Mouse (Mus musculus) hindlimb bud, embryonic 11.5 days (tissue): ENCODE results near the gene Brsk1.

Source experiments
- DNase-seq: peaks from one replicate; pipeline ENCODE4 v3.0.0-alpha.2; 2012; ENCODE audit warnings: low read depth, low spot score; ENCODE audit errors: extremely low spot score

The Brsk1 gene

DNA sequence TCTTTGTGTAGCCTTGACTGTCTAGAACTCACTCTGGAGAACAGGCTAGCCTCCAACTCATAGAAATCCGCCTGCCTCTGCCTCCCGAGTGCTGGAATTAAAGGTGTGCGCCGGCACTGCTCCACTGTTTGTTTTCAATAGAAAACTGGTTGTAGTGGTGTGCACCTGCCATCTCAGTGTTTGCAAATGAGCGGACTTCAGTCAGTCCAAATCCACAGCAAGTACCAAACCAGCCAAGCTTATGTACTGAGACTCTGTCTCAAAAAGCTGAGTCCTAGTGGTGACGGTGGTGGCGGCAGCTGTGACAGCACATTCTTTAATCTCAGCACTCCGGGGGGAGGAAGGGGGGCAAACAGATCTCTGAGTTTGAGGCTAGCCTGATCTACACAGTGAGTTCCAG, 21.9 kb upstream of the Brsk1 start:
- no peak for DNase-seq

DNA sequence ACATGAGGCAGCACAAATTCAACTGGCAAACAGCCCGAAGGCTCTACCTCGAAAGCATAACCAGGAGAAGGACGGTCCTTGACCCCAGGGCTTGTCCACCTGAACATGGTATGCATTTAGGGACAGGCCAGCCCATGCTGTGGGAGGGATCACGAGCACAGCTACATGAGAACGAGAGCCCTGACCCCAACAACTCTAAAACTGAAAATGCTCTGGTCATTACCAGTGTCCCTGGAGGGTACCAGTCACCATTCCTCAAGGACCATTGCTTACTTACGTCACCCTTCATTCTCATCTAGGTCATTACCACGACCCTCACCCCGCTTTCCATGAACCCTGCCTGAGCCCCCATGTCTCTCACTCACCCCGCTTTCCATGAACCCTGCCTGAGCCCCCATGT, 21.2 kb upstream of the Brsk1 start:
- DNase-seq = no peak

DNA sequence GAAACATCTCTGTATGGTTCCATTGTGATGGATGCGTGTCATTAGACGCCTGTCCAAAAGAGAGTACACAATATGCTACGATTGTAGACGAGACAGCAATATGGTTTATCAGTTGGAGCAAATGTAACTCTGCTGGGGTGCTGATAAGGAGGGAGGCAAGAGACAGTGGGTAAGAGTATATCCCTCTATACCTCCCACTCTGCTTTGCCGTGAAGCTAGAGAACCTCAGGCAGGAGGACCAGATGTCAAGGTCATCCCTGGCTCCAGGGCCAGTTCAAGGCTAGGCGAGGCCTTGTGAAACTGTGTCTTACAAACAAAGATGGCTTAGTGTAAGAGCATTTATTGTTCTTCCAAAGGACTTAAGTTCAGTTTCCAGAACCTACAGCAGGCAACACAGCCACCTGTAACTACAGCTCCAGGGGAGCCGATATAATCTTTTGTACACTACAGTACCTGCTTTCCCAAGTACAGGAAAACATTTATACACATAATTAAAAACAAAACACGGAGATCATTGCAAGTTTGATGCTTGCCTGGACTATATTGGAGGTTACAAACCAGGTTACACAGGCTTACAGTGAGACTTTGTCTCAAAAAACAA, 19.6 kb upstream of the Brsk1 start:
- no peak for DNase-seq

DNA sequence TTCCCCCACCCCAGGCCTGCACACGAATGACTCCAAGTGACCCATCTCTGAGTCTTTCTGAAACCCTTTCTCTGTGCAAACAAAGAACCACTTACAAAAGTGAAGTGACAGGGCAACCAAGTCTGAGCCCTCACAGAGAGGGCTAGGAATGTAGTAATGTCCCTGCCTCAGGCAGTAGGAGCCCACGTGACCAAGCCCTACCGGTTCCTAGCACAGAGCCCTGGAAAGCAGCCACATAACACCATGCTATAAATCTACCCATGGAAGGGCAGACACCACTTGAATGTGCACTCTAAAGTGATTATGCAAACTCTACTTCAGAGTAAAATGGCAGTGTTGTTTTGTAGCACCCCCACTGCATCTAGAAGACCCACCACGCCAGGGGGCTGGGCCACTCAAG, 18.4 kb upstream of the Brsk1 start:
- DNase-seq = no peak

DNA sequence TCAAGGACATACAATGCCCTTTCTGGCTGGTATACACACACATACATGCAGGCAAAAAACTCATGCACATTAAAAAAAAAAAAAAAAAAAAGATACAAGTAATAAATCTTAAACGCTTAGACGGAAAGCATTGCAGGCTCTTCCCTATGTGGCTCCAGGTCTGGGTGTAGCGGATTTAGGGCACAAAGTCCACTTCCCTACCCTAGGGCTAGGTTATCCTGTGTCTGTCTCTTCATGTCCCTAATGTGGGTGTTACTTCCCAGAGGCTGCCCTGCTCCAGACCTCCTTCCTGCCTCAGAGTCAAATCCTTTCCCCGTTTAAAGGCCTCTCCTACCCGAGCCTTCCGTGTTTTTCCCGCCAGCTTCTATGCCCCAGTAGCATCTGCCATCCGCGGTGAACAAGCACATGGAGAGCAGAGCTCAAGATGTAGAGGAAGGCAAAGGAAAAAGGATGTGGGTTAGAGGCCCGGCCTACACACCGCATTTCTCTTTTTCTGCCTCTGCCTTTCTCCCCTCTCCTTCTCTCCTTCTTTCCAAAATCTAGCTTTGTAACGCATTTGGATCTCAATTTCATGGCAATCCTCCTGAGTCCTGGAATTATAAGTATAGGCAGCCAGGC, 16.2 kb upstream of the Brsk1 start:
- DNase-seq = no peak

DNA sequence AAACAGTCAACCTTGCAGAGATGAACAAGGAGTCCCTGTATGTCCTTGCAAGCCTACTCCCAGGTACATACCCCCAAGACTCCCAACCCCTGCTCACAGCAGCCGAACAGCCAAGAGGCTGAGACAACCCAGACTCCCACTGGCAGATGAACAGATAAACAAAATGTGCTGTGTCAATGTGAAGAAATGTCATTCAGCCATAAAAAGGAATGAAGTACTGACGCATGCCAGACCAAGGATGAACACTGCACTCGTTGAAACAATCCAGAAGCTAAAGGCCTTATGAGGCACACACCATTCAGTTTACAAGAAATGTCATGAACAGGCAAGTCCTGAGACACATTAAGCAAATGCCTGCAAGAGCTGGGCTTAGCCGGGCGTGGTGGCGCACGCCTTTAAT, 15.2 kb upstream of the Brsk1 start:
- DNase-seq = no peak

DNA sequence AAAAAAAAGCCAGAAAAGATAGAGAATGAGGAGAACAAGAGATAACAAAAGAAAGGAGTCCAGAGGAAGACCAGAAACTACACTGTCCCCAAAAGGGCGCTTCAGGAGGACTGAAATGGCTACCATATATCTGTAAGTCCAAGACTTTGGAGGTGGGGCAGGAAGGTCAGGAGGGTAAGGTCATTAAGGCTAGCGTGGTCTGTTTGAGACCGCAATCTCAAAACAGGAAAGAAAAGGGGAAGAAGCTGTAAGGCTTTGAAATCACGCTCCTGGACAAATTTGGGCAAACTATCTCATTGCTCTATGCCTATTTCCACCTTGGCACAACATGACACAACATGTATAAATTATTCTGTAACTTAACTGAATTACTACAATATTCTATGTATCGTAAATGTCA, 7.1 kb upstream of the Brsk1 start:
- DNase-seq = no peak

DNA sequence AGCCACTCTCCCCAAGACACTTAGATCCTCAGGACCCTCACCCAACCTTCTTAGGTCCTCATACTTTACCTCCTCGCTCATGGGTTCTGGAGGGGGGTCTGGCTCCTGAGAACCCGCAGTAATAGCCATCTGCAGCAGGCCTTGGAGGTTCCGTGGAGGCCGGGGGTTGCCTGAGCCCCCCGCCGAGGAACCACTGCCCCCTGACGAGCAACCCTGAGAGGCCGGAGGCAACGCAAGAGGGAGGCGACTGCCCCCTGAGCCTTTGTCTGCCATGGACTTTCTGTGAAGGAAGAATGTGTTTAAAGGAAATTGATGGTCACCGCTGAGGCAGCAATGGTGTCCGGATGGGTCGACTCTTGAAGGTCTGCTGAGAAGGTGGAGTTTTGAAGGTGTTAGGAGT, 6.2 kb upstream of the Brsk1 start:
- no peak for DNase-seq

DNA sequence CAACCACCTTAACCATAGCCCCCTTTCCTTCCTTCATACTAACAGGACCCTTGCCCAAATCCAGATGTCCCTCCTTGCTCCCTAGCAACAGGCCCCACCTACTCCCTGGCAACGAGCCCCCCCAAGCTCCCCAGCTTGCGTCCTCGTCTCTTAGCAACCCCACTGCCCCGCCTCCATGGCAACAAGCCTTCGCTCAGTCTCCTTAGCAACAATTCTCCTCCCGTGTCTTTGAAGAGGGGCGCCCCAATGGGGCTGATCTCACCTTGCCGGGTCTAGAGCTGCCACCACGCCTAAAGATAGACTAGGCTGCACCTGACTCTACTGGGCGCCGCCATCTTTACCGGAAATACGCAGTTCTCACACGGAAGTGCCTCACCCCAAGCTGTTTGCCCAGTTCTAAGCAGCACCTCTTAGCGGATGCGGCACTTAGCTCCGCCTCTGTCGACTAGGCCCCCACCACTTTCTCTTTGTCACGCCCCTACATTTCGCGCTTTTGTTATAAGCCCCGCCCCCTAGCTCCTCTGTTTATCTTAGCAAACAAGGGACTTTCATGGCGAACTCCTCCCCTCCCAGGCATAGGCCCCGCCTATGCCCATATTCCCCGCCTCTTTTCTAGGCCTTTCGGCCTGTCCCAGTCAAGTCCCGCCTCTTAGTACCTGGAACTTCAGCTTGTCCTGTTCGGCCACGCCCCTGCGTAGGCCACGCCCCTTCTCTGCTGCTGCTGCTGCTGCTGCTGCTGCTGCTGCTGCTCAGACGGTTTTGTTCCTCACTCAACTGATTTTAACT, 5.6 kb upstream of the Brsk1 start, which contains the start of gene Hspbp1:
TSS of gene Hspbp1 (minus strand) at position 437 of the 786 bp plus-strand sequence.
- peak; percentile 95 for DNase-seq

DNA sequence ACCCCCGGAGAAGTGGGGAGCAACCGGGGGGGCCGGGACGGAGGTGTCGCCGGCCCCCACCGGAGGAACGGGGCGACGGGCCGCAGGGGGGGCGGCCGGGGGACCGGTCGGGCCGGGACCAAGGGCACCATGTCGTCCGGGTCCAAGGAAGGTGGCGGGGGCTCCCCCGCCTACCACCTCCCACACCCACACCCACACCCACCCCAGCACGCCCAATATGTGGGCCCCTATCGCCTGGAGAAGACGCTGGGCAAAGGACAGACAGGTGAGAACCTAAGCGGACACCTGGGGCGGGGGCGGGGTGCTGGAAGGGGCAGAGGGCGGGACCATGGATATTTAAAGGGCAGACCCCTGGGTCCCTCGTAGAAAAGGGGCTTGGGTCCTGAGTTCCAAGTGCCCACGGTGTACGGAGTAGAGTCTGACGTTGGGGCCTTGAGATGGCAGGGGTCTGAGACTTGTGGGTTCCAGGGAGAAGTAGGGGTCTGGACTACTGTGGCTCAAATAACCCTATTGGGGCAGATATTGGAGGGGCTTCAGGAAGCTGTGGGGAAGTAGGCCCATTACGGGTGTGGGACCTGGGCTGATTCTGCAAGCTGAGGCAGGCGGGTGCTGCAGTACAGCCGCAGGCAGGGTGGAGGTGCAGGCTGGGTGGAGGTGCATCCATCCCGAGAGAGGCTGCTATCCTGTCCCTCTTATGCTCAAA, 698 bp downstream of the Brsk1 start:
- DNase-seq = no peak

DNA sequence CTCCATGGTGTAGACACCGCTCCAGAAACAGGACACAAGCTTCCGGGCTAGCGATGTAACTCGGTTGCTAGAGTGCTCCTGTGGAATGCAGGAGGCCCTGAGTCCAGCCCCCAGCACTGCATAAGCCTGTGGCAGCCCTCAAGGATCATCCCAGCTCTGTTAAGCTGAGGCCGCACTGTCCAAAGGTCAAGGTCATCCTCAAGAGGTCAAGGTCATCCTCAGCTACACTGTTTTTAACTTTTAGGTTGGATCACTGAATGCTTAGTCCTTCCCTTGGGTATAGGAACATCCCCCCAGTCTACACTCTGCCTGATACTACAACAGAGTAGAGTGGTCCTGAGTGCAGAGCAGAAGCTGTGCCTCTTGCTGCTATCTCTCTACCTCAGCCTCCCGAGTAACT, 2.6 kb downstream of the Brsk1 start:
- DNase-seq = no peak

DNA sequence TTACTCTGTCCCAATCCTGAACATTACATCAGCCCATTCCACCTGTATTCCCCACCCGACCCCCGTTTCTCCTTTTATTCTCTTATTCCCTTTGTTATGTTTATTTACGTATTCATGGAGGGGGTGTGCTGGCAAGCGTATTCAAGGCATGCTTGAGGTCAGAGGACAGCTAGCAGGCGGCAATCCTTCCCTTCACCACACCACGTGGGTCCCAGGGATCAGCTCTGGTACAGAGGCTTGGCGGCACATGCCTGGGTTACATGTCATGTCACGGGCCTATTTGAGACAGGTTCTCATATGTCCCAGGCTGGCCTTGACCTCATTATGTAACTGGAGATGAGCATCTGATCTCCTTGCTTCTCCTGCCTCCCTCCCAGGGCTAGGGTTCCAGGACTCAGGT, 11.9 kb downstream of the Brsk1 start:
- no peak for DNase-seq

DNA sequence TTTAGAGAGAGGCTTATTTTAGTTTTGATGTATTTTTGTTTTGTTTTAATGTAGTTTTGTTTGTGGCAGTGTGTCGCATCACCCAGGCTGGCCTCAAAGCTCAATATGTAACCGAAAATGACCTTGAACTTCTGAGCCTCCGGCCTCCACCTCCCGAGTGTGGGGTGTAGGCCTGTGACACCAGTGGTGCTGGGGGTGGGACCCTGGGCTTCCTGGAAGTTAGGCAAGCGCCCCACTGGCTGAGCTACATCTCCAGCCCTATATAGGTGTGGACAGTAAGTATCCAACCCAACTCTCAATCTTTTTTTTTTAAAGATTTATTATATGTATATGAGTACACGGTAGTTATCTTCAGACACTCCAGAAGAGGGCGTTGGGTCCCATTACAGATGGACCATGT, 12.8 kb downstream of the Brsk1 start:
- no peak for DNase-seq

DNA sequence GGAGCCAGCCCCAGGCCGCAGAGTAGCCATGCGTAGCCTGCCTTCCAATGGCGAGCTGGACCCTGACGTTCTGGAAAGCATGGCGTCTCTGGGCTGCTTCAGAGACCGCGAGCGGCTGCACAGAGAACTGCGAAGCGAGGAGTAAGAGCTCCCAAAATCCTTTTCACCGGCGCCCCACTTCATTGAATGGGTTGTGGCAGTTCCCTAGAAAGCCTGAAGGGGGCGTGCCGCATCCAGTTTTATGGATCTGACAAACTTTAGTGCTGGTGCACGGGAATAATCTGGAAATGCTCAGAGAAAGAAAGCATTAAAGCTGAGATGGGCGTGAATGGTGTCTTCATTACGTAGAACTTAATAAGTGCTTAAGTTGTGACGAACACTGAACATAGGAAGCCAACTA, 14.7 kb downstream of the Brsk1 start:
- DNase-seq = no peak

DNA sequence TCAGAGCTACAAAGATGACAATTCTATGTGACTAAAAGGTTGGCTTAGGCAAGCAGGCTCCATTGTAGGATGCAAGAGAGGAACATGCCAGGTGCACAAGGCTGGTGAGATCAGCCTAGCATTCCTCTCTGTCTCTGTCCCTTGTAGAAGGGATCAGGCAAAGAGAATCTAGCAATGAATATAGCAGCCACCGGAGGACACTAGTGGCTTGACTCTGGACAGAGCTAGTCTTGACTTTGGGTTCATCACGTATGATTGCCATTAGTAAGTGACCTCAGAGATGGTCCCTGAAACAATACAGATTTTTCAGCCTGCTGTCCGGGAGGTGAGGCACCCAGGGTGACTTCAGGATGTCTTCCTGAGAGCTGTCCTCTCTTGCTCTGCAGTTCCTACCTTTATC, 22.2 kb downstream of the Brsk1 start:
- no peak for DNase-seq

DNA sequence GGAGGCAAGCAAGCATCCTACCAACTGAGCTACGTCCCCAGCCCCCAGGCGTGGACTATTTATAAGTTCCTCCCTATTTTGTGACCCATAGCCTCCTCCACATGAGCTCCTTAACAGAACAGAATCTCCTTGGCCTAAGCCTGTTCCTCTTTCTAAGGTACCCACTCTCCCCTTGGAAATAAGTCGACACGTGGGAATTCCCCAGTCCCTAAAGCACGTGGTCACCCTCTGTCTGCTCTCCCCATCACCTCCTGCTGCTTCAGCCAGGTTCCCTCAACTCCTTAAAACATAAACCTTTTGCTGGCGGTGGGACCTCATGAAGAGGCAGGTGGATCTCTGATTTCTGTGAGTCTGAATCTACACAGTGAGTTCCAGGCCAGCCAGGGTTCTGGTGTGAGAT, 26.6 kb downstream of the Brsk1 start:
- no peak for DNase-seq

DNA sequence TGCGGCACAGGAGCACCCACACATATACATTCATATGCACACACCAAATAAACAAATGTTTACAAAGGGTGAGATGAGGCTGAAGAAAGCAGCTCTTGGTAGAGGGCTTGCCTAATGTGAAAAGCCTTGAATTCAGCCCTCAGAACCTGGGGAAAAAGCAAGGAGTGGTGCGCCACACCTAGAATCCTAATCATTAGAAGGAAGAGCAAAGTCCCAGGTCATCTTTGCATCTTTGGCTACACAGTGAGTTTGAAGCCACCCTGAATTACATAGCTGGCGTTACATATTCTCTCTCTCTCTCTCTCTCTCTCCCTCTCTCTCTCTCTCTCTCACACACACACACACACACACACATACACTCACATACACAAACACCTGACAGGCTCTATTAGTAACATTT, 28.9 kb downstream of the Brsk1 start:
- no peak for DNase-seq

DNA sequence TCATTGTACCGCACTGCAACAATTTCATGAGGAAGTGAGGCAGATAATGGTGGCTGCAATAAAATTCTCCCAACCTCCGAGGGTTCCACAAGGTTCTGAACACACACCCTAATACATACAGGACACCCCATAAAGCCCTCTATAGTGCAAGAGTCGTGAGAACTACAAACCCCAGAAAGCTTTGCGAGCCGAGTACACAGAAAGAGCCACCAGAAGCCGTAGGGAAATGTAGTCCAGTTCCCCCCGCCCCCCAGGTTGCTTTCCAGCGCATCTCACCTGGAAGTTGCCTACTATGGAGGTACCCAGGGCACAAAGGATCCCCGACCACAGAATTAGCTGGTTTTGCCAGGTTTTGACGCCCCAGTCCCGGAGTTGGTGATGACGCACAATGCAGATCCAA, 33.1 kb downstream of the Brsk1 start:
- DNase-seq = no peak

DNA sequence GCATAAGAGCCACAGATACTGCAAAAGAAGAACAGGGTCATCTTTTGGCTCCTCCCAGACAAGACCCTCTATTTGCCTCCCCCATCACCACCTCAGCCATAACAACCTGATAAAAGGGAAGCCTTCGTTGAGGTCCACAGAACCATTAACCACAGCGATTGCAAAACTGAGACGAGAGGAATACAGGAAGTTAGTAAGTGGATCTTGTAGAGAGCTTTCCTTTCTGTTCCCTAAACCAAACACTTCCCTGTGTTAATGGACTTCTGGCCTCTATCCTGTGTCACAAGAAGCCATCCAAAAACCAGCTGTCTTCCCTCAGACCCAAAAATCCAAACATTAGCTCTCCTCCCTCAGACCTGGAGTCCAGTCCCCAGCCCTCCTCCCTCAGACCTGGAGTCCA, 34.0 kb downstream of the Brsk1 start:
- no peak for DNase-seq

DNA sequence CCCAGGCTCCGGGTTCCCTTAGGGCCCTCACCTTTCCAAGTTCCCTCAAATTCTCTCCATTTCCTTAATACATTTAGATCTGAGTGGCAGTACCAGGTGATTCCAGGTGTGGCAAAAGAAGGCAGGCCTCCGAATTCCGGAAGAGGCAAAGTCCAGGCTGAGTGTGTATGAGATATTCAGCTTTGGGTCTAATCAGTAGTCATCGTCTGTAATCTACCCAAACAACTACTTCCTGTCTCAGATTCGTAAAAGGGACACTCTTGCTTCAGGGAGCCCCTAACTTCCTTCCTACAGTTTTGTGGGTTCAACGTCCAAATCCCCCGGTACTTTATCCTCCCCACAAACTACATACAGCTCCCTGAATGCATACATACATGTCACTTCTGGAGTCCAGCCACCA, 34.8 kb downstream of the Brsk1 start, which contains the start of gene Tmem150b:
TSS of gene Tmem150b (minus strand) at position 81 of the 400 bp plus-strand sequence.
- DNase-seq = no peak

DNA sequence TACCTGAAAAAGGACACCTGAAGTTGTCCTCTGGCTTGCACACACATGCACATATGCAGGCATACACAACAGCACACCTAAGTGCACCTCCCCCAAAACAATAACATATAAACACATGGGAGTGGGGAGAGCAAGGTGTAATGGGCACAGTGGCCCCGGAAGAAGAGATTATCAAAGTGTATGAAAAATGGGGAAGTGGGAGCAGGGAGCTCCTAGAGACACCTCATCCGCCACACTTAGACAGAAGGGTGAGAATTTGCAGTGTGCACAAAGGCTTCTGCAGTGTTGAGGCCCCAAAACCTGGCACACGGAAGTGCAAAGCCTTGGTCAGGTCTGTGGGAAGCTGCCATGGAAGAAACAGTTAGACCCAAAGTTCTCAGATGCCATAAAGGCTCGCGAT, 40.7 kb downstream of the Brsk1 start:
- DNase-seq = no peak

DNA sequence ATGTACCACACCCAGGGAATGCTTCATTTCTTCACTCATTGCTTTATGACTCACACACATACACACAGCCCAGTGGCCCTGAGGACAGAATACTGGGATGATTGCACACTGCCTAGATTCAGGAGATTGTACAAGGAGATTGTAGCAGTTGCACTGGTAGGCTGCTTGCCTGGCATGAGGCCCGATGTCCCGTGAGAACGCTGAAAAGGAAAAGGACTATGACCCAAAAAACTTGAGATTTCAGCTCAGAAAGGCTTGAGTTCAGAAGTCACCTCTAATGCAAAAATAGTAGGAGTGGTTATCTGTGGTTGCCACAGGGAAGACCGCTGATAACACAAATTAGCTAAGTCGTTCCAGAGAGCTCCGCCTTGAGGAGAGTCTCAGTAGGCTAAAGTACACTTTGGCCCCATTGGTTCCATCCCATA, 42.6 kb downstream of the Brsk1 start:
- DNase-seq = no peak
